Mouse (Mus musculus) hindbrain, embryonic 16.5 days (tissue): ENCODE data around the gene Iqsec1. TPM values are rescaled to one million over a fixed set of nuclear protein-coding genes. Genes with fewer than 3 reads are reported as not detected.

ENCODE experiments used
- ATAC-seq: fragments of 200-750 bp; cut with Nextera tagmentation; 2 replicates; pipeline ENCODE4 v1.8.0; 2017; ENCODE audit warnings: moderate TSS enrichment, moderate library complexity
- H3K27ac ChIP-seq: fragments of 300-500 bp; sonication (generic); 2 replicates; pipeline ENCODE4 v1.5.1; 2014; ENCODE audit warnings: low read depth, mild to moderate bottlenecking, control low read depth, low read length, moderate library complexity
- H3K27me3 ChIP-seq: fragments of 300-500 bp; sonication (generic); replicated peaks from 2 replicates; pipeline ENCODE4 v1.6.1; 2014; ENCODE audit warnings: low read length; ENCODE audit not compliant: control insufficient read depth, insufficient read depth
- H3K36me3 ChIP-seq: fragments of 300-500 bp; sonication (generic); 2 replicates; pipeline ENCODE4 v1.6.1; 2014; ENCODE audit warnings: mild to moderate bottlenecking, low read length, moderate library complexity, mixed read lengths; ENCODE audit not compliant: control insufficient read depth, insufficient read depth
- H3K4me1 ChIP-seq: fragments of 300-500 bp; sonication (generic); 2 replicates; pipeline ENCODE4 v1.6.1; 2014; ENCODE audit warnings: low read depth, low read length; ENCODE audit not compliant: control insufficient read depth, insufficient read depth
- H3K4me2 ChIP-seq: fragments of 300-500 bp; sonication (generic); 2 replicates; pipeline ENCODE4 v1.6.1; 2014; ENCODE audit warnings: mild to moderate bottlenecking, low read length, control low read depth, moderate library complexity
- H3K4me3 ChIP-seq: fragments of 300-500 bp; sonication (generic); 2 replicates; pipeline ENCODE4 v1.5.1; 2014; ENCODE audit warnings: mild to moderate bottlenecking, low read length, control low read depth, moderate library complexity
- H3K9ac ChIP-seq: fragments of 300-500 bp; sonication (generic); 2 replicates; pipeline ENCODE4 v1.6.1; 2014; ENCODE audit warnings: low read depth, mild to moderate bottlenecking, control low read depth, low read length, moderate library complexity
- H3K9me3 ChIP-seq: fragments of 300-500 bp; sonication (generic); 2 replicates; pipeline ENCODE4 v1.6.1; 2014; ENCODE audit warnings: mild to moderate bottlenecking, low read length, moderate library complexity; ENCODE audit not compliant: control insufficient read depth
- WGBS: fragments of 180-500 bp; shearing (Covaris S2); extraction: QIAGEN DNeasy Blood & Tissue Kit; methylation state at CpG from one replicate; pipeline ENCODE4 v1.1.7; 2014; 5-methylcytosine and 5-hydroxymethylcytosine counted together
- polyA plus RNA-seq: library from polyadenylated mRNA; unstranded; fragments of >200 nt; fragmentation: Nextera tagmentation; extraction: Ambion mirVana; gene quantifications from 2 replicates; pipeline ENCODE4 v1.2.1, GENCODE M21; 2015

Gene Iqsec1
- polyA plus RNA-seq, 1 experiment from 2014 or later, result 25.8 TPM

- Histone ChIP-seq H3K4me3 (no peak overlapping the region), H3K27ac (no peak overlapping the region), H3K9me3 (no peaks in the 10 kb centered on the region), H3K9ac (no peak overlapping the region), H3K36me3 (no peaks in the 10 kb centered on the region), H3K4me2 (no peak overlapping the region), H3K4me1 (peaks cover 3% of the 10 kb centered on the region), H3K27me3 (no peaks in the 10 kb centered on the region)
- ATAC-seq, result no peak
- WGBS, result 96% methylated on average over 4 of the region's 4 CpGs
These were observed 360.9 kb downstream of the Iqsec1 start for GRCm38 (mm10) chr6:90627556-90627955.

GRCm38 (mm10) chr6:90625207-90625994 lies 363.1 kb downstream of the Iqsec1 start:
- no peaks in the 10 kb centered on the region for H3K9me3 ChIP-seq
- no peaks in the 10 kb centered on the region for H3K36me3 ChIP-seq
- H3K27ac ChIP-seq, result no peak overlapping the region
- H3K4me1 ChIP-seq, result peaks cover 5% of the 10 kb centered on the region
- no peak overlapping the region for H3K4me2 ChIP-seq
- no peak for ATAC-seq
- no peak overlapping the region for H3K9ac ChIP-seq
- no peak overlapping the region for H3K4me3 ChIP-seq
- 64% methylated on average over 7 of the region's 7 CpGs for WGBS
- H3K27me3 ChIP-seq, result no peaks in the 10 kb centered on the region

GRCm38 (mm10) chr6:90624733-90625132 lies 363.8 kb downstream of the Iqsec1 start:
- Histone ChIP-seq H3K4me2 (no peak overlapping the region), H3K36me3 (no peaks in the 10 kb centered on the region), H3K9ac (no peak overlapping the region), H3K4me1 (peaks cover 5% of the 10 kb centered on the region), H3K27me3 (no peaks in the 10 kb centered on the region), H3K27ac (no peak overlapping the region), H3K4me3 (no peak overlapping the region), H3K9me3 (no peaks in the 10 kb centered on the region)
- 77% methylated on average over 11 of the region's 11 CpGs for WGBS
- no peak for ATAC-seq

- no peak overlapping the region for H3K4me2 ChIP-seq
- H3K27me3 ChIP-seq, result no peaks in the 10 kb centered on the region
- no peaks in the 10 kb centered on the region for H3K9me3 ChIP-seq
- WGBS, result 86% methylated on average over 6 of the region's 6 CpGs
- H3K27ac ChIP-seq, result no peak overlapping the region
- no peak for ATAC-seq
- H3K9ac ChIP-seq, result no peak overlapping the region
- H3K4me1 ChIP-seq, result peaks cover 5% of the 10 kb centered on the region
- H3K36me3 ChIP-seq, result no peaks in the 10 kb centered on the region
- H3K4me3 ChIP-seq, result no peak overlapping the region
These were observed 364.3 kb downstream of the Iqsec1 start for GRCm38 (mm10) chr6:90624184-90624583.

- Histone ChIP-seq H3K4me3 (no peak overlapping the region), H3K4me2 (no peak overlapping the region), H3K36me3 (no peaks in the 10 kb centered on the region), H3K9ac (no peak overlapping the region), H3K27ac (no peak overlapping the region), H3K27me3 (no peaks in the 10 kb centered on the region), H3K4me1 (peaks cover 5% of the 10 kb centered on the region), H3K9me3 (no peaks in the 10 kb centered on the region)
- ATAC-seq, result no peak
- WGBS, result 83% methylated on average over 5 of the region's 5 CpGs
These were observed 365.0 kb downstream of the Iqsec1 start for GRCm38 (mm10) chr6:90623456-90623836.

GRCm38 (mm10) chr6:90622758-90623455 lies 365.6 kb downstream of the Iqsec1 start:
- H3K27ac ChIP-seq, result no peak overlapping the region
- 36% methylated on average over 11 of the region's 11 CpGs for whole genome bisulfite sequencing
- ATAC-seq, result peak; percentile 58; the same call in 1 of the 2 replicates

GRCm38 (mm10) chr6:90621584-90621890 lies 366.9 kb downstream of the Iqsec1 start:
- no peak overlapping the region for H3K4me2 ChIP-seq
- no peak overlapping the region for H3K4me3 ChIP-seq
- no peaks in the 10 kb centered on the region for H3K36me3 ChIP-seq
- H3K27ac ChIP-seq, result no peak overlapping the region
- no peak for ATAC-seq
- H3K4me1 ChIP-seq, result peaks cover 5% of the 10 kb centered on the region
- no peak overlapping the region for H3K9ac ChIP-seq
- H3K9me3 ChIP-seq, result no peaks in the 10 kb centered on the region
- WGBS, result 75% methylated on average over 6 of the region's 6 CpGs
- no peaks in the 10 kb centered on the region for H3K27me3 ChIP-seq

More at GRCm38 (mm10) chr6:90622758-90623455, 365.6 kb downstream of the Iqsec1 start:
- no peak overlapping the region for H3K4me3 ChIP-seq
- peaks cover 5% of the 10 kb centered on the region for H3K4me1 ChIP-seq
- no peak overlapping the region for H3K9ac ChIP-seq
- H3K36me3 ChIP-seq, result no peaks in the 10 kb centered on the region
- no peaks in the 10 kb centered on the region for H3K27me3 ChIP-seq
- H3K4me2 ChIP-seq, result no peak overlapping the region
- no peaks in the 10 kb centered on the region for H3K9me3 ChIP-seq

- WGBS, result 54% methylated on average over 9 of the region's 9 CpGs
- H3K9ac ChIP-seq, result no peak overlapping the region
- no peak overlapping the region for H3K4me3 ChIP-seq
- H3K4me2 ChIP-seq, result no peak overlapping the region
- no peak overlapping the region for H3K27ac ChIP-seq
- no peaks in the 10 kb centered on the region for H3K27me3 ChIP-seq
- peaks cover 5% of the 10 kb centered on the region for H3K4me1 ChIP-seq
- H3K9me3 ChIP-seq, result no peaks in the 10 kb centered on the region
- no peak for ATAC-seq
- H3K36me3 ChIP-seq, result no peaks in the 10 kb centered on the region
These were observed 367.5 kb downstream of the Iqsec1 start for GRCm38 (mm10) chr6:90620791-90621583.

- Histone ChIP-seq H3K9ac (no peak overlapping the region), H3K36me3 (no peaks in the 10 kb centered on the region), H3K27me3 (no peaks in the 10 kb centered on the region), H3K27ac (no peak overlapping the region), H3K9me3 (no peaks in the 10 kb centered on the region), H3K4me2 (no peak overlapping the region), H3K4me1 (peaks cover 5% of the 10 kb centered on the region), H3K4me3 (no peak overlapping the region)
- WGBS, result 63% methylated on average over 5 of the region's 5 CpGs
- no peak for ATAC-seq
These were observed 368.5 kb downstream of the Iqsec1 start for GRCm38 (mm10) chr6:90619936-90620335.
